ENCODE assay signal across 8 mouse cellular contexts in the genomic region with DNA sequence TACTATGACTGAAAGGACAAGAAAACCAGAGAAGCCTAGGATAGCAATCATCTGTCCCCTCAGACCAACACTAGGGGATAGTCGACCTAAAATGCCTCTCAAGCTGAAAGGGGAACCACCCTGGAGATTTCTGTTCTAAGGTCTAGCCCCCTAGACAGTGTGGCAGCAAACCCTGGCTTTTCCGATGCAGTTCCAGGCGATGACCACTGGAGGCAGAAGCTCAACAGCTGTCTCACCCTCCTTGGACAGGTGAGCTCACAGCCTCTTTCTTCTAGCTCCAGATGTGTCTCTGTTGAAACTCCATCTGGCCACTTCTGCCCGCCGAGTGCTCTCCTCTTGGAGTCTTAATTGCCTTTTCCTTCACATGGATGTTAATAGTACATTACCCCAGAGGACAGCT.
DNase-seq lines count a peak whose midpoint lies in the region; ATAC-seq and TF ChIP-seq lines count a peak whose summit lies in the region.

No protein-coding gene starts in this region.

- WGBS in kidney, embryonic 16.5 days, result 46% methylated on average over 5 of the region's 5 CpGs

- TF ChIP-seq CTCF in cortical plate, adult 2 months (IDR thresholded peaks at IDR 0.05; ENCODE audit: extremely low read depth, insufficient read depth, low read length), result peak; percentile 63

- H3K27me3 ChIP-seq in kidney, embryonic 16.5 days (ENCODE audit: insufficient read depth, low read length), result no peaks in the 10 kb centered on the region

- no peaks in the 10 kb centered on the region for H3K4me1 ChIP-seq in cortical plate, adult 2 months (ENCODE audit: control insufficient read depth, insufficient read depth, low read length)
- H3K4me1 ChIP-seq in kidney, embryonic 16.5 days (ENCODE audit: insufficient read depth, low read length), result no peaks in the 10 kb centered on the region

- no peaks in the 10 kb centered on the region for H3K9me3 ChIP-seq in kidney, embryonic 16.5 days (ENCODE audit: low read length)

- H3K4me3 ChIP-seq in cortical plate, adult 2 months (ENCODE audit: insufficient read depth, low read length), result no peak overlapping the region
- H3K4me3 ChIP-seq in kidney, embryonic 16.5 days (ENCODE audit: low read length), result no peak overlapping the region

- no peak for TF ChIP-seq POLR2A in cortical plate, adult 2 months (IDR thresholded peaks at IDR 0.05; ENCODE audit: extremely low read depth, insufficient read depth, low read length)

- H3K27ac ChIP-seq in cortical plate, adult 2 months (ENCODE audit: insufficient read depth, low read length), result no peak overlapping the region
- H3K27ac ChIP-seq in kidney, embryonic 16.5 days (ENCODE audit: low read length), result no peak overlapping the region

- peaks cover 25% of the 10 kb centered on the region for H3K36me3 ChIP-seq in kidney, embryonic 16.5 days (ENCODE audit: insufficient read depth, low read length)

- no peak for ATAC-seq in cerebellum, adult (ENCODE audit: insufficient number of reproducible peaks, low FRiP score, low TSS enrichment)
- ATAC-seq in kidney, embryonic 16.5 days (ENCODE audit: low FRiP score, low TSS enrichment), result 0 out of 2 replicates have a peak, but pooled peaks have one; percentile 27

- no peak overlapping the region for H3K4me2 ChIP-seq in kidney, embryonic 16.5 days (replicated peaks; ENCODE audit: low read depth, low read length)

- DNase-seq in cerebellum, adult 18-20 months, result peak; percentile 35 to 37
- DNase-seq in ovary, postnatal 36 days (ENCODE audit: low spot score), result peak; percentile 25
- DNase-seq in ovary, postnatal 10 days (ENCODE audit: low spot score), result no peak
- DNase-seq in natural killer cell, adult 2 months (ENCODE audit: low spot score in 2 of 2), result peak; percentile 32 to 52
- DNase-seq in yolk sac, embryonic 10.5 days (ENCODE audit: low spot score), result peak; percentile 2

- H3K9ac ChIP-seq in kidney, embryonic 16.5 days (replicated peaks; ENCODE audit: low read length), result no peak overlapping the region
